Mouse (Mus musculus) heart, embryonic 12.5 days (tissue): ENCODE data around the gene Map2k2. TPM values are rescaled to one million over a fixed set of nuclear protein-coding genes. Genes with fewer than 3 reads are reported as not detected.

Experiments used
- ATAC-seq: fragments of 200-750 bp; cut with Nextera tagmentation; 2 replicates; pipeline ENCODE4 v1.8.0; 2017; ENCODE audit warnings: moderate TSS enrichment, moderate library complexity; ENCODE audit not compliant: insufficient number of reproducible peaks, low FRiP score
- H3K27ac ChIP-seq: fragments of 300-500 bp; sonication (generic); 2 replicates; pipeline ENCODE4 v1.5.1; 2016; ENCODE audit warnings: mild to moderate bottlenecking, moderate library complexity; ENCODE audit not compliant: poor library complexity, severe bottlenecking
- H3K27me3 ChIP-seq: fragments of 300-500 bp; sonication (generic); replicated peaks from 2 replicates; pipeline ENCODE4 v1.6.1; 2016; ENCODE audit warnings: mild to moderate bottlenecking, moderate library complexity
- H3K36me3 ChIP-seq: fragments of 300-500 bp; sonication (generic); 2 replicates; pipeline ENCODE4 v1.6.1; 2016; ENCODE audit warnings: mild to moderate bottlenecking, moderate library complexity
- H3K4me1 ChIP-seq: fragments of 300-500 bp; sonication (generic); replicated peaks from 2 replicates; pipeline ENCODE4 v1.6.1; 2016; ENCODE audit warnings: mild to moderate bottlenecking
- H3K4me2 ChIP-seq: fragments of 300-500 bp; sonication (generic); 2 replicates; pipeline ENCODE4 v1.6.1; 2016; ENCODE audit warnings: mild to moderate bottlenecking, moderate library complexity
- H3K4me3 ChIP-seq: fragments of 300-500 bp; sonication (generic); 2 replicates; pipeline ENCODE4 v1.5.1; 2016; ENCODE audit warnings: mild to moderate bottlenecking
- H3K9ac ChIP-seq: fragments of 300-500 bp; sonication (generic); 2 replicates; pipeline ENCODE4 v1.6.1; 2016; ENCODE audit warnings: mild to moderate bottlenecking, moderate library complexity
- H3K9me3 ChIP-seq: fragments of 300-500 bp; sonication (generic); replicated peaks from 2 replicates; pipeline ENCODE4 v1.6.1; 2016; ENCODE audit warnings: mild to moderate bottlenecking, moderate library complexity
- WGBS: fragments of 180-500 bp; shearing (Covaris S2); methylation state at CpG from one replicate; pipeline ENCODE4 v1.1.7; 2016; 5-methylcytosine and 5-hydroxymethylcytosine counted together
- polyA plus RNA-seq: library from polyadenylated mRNA; unstranded; fragments of >200 nt; fragmentation: Nextera tagmentation; extraction: Ambion mirVana; gene quantifications from 2 replicates; pipeline ENCODE4 v1.2.1, GENCODE M21; 2016

Map2k2 gene
- polyA plus RNA-seq, 1 experiment from 2014 or later = 161 TPM

DNA sequence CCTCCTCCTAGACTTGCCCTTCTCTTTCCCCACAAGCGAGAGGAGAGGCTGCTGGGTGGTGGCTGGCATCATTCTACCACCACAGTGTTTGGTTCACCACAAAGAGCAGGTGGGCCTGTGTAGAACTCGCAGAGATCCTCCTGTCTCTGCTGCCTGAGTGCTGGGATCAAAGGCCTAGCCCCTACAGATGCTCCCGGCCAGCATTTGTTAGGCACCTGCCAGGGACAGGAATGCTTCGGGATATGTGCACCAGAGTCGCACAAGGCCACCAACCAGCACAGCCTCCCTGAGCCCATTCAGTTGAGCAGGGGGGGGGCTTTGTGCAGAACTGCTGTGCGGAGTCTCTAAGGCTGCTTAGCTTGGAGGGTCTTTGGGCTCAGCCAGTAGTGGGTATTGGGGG lies 39.6 kb downstream of the Map2k2 start:
- WGBS = 90% methylated on average over 6 of the region's 6 CpGs
- Histone ChIP-seq H3K9ac (peak overlapping the region; percentile 6; the same call in 1 of the 2 replicates), H3K9me3 (no peaks in the 10 kb centered on the region), H3K4me1 (peaks cover 58% of the 10 kb centered on the region), H3K27ac (no peak overlapping the region), H3K27me3 (no peaks in the 10 kb centered on the region), H3K36me3 (peaks cover 78% of the 10 kb centered on the region), H3K4me3 (no peak overlapping the region), H3K4me2 (no peak overlapping the region)
- no peak for ATAC-seq

GRCm38 (mm10) chr10:81145778-81146177 lies 40.1 kb downstream of the Map2k2 start:
- ATAC-seq = no peak
- H3K9ac ChIP-seq = no peak overlapping the region
- no peak overlapping the region for H3K27ac ChIP-seq

DNA sequence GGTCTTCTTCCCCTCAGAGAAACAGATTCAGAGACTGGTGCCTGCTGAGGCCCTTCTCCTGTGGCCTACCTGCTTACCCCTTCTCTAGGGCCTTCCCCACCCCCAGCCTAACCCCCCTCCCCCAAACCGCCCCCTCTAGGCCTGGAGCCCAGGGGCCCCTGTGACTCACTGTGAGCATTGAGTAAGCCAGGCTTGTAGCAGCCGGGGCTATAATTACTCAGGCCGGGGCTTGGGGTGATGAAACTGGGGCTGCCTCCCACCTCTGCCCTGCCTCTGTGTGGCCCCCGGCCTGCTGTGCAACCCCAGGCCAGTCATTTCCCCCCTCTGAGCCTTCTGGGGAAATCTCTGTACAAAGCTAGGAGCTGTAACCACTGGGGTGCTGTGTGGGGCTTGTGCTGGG lies 40.6 kb downstream of the Map2k2 start:
- Histone ChIP-seq H3K27ac (no peak overlapping the region), H3K27me3 (no peaks in the 10 kb centered on the region), H3K4me2 (0 out of 2 replicates have a peak overlapping the region, but pooled peaks have one; percentile 3), H3K9ac (no peak overlapping the region), H3K9me3 (no peaks in the 10 kb centered on the region), H3K4me1 (peaks cover 48% of the 10 kb centered on the region), H3K4me3 (no peak overlapping the region), H3K36me3 (peaks cover 81% of the 10 kb centered on the region)
- WGBS = 85% methylated on average over 4 of the region's 4 CpGs
- no peak for ATAC-seq

More at GRCm38 (mm10) chr10:81145778-81146177, 40.1 kb downstream of the Map2k2 start:
- Histone ChIP-seq H3K4me2 (no peak overlapping the region), H3K36me3 (peaks cover 81% of the 10 kb centered on the region), H3K9me3 (no peaks in the 10 kb centered on the region), H3K4me3 (no peak overlapping the region), H3K4me1 (peaks cover 53% of the 10 kb centered on the region), H3K27me3 (no peaks in the 10 kb centered on the region)
- WGBS = 84% methylated on average over 7 of the region's 7 CpGs

DNA sequence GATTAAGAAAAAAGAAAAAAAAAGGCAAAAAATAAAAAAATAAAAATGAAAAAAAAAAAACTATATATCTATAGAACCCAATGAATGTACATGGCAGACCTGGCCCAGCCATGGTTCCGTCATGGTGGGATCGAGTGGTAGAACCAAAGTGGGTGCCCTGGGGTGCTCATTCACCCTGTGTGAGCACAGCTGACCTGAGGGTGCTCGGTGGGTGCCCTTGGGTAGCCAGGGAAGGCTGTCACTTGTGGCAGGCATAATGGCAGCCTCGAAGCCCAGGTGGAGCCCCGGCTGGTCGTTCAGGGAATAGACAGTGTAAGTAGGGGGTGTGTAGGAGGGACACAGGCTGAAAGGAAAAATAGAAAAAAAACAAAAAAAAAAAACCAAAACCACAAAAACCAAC lies 45.5 kb downstream of the Map2k2 start:
- Histone ChIP-seq H3K36me3 (peaks cover 86% of the 10 kb centered on the region), H3K27me3 (no peaks in the 10 kb centered on the region), H3K4me1 (peaks cover 34% of the 10 kb centered on the region), H3K4me2 (no peak overlapping the region), H3K27ac (no peak overlapping the region), H3K9ac (no peak overlapping the region), H3K9me3 (no peaks in the 10 kb centered on the region), H3K4me3 (no peak overlapping the region)
- WGBS = 68% methylated on average over 6 of the region's 6 CpGs
- ATAC-seq = no peak

GRCm38 (mm10) chr10:81152609-81153008 lies 46.9 kb downstream of the Map2k2 start:
- no peaks in the 10 kb centered on the region for H3K9me3 ChIP-seq
- H3K4me1 ChIP-seq = peaks cover 29% of the 10 kb centered on the region
- no peak overlapping the region for H3K4me3 ChIP-seq
- peak overlapping the region; percentile 54; the same call in 1 of the 2 replicates for H3K9ac ChIP-seq
- H3K36me3 ChIP-seq = peaks cover 86% of the 10 kb centered on the region
- H3K4me2 ChIP-seq = no peak overlapping the region
- peak overlapping the region; percentile 81 for H3K27ac ChIP-seq
- ATAC-seq = peak; percentile 26
- H3K27me3 ChIP-seq = no peaks in the 10 kb centered on the region
- WGBS = 56% methylated on average over 12 of the region's 12 CpGs

GRCm38 (mm10) chr10:81154313-81154712 lies 48.6 kb downstream of the Map2k2 start:
- no peak for ATAC-seq
- peaks cover 83% of the 10 kb centered on the region for H3K36me3 ChIP-seq
- H3K4me2 ChIP-seq = no peak overlapping the region
- no peak overlapping the region for H3K4me3 ChIP-seq
- H3K9ac ChIP-seq = no peak overlapping the region
- H3K27me3 ChIP-seq = no peaks in the 10 kb centered on the region
- 84% methylated on average over 12 of the region's 12 CpGs for WGBS
- H3K4me1 ChIP-seq = peaks cover 29% of the 10 kb centered on the region
- H3K27ac ChIP-seq = no peak overlapping the region
- H3K9me3 ChIP-seq = no peaks in the 10 kb centered on the region

GRCm38 (mm10) chr10:81154736-81155135 lies 49.0 kb downstream of the Map2k2 start:
- no peak overlapping the region for H3K4me3 ChIP-seq
- peak overlapping the region; percentile 6; the same call in 1 of the 2 replicates for H3K27ac ChIP-seq
- no peak overlapping the region for H3K4me2 ChIP-seq
- peaks cover 27% of the 10 kb centered on the region for H3K4me1 ChIP-seq
- no peaks in the 10 kb centered on the region for H3K9me3 ChIP-seq
- peaks cover 80% of the 10 kb centered on the region for H3K36me3 ChIP-seq
- no peaks in the 10 kb centered on the region for H3K27me3 ChIP-seq
- 0 out of 2 replicates have a peak overlapping the region, but pooled peaks have one; percentile 14 for H3K9ac ChIP-seq
- WGBS = 82% methylated on average over 6 of the region's 6 CpGs
- ATAC-seq = no peak

DNA sequence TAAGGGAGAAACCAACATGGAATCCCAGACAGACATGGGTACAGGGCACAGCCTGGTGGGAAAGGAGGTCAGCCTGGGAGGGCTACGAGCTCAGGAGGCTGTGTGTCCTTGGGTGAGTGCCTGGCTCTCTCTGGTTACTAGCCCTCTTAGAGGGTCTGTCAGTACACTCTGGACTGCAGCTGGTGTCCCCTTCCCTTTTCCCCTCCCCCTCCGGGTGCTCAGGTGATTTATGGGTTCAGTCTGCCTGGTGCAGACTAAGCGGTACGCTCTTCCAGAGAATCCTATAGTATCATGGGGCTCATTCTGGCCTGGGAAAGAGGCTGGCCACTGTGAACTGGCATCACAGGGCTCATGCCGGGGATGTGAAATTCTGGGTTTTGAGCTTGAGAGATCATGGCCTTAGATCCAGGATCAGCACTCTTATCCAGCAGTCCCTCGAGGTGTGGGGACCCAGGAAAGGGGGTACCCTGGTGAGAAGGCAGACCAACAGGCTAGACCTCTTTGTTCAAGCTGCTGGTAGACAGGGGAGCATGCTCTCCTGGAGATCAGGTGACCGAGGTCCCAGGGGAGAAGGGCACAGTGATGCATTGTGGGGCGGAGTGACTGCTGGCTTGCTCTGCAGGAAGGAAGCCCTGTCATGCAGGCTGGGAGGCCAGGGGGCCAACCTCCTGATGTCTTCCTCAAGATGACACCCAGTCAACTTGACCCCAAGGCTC lies 56.0 kb downstream of the Map2k2 start:
- no peak overlapping the region for H3K4me2 ChIP-seq
- no peaks in the 10 kb centered on the region for H3K27me3 ChIP-seq
- peaks cover 72% of the 10 kb centered on the region for H3K36me3 ChIP-seq
- no peak overlapping the region for H3K27ac ChIP-seq
- no peak overlapping the region for H3K4me3 ChIP-seq
- peaks cover 14% of the 10 kb centered on the region for H3K4me1 ChIP-seq
- 87% methylated on average over 8 of the region's 8 CpGs for WGBS
- no peaks in the 10 kb centered on the region for H3K9me3 ChIP-seq
- ATAC-seq = no peak
- H3K9ac ChIP-seq = no peak overlapping the region

DNA sequence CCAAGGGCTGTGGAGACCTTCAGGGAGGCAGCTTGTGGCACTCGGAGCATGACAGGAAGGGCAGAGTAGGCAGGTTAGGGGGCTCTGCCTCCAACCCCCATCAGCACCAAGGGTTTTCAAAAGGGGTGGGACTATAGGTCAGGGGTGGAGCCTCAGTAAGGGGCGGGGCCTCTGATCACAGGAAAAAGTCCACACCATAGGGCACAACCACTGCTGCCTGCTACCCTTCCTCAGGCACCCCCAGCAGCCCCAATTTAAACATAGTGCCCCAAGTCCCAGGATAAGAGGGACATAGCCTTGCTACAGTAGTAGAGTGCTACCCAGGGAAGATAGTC lies 56.6 kb downstream of the Map2k2 start:
- Histone ChIP-seq H3K4me2 (no peak overlapping the region), H3K36me3 (peaks cover 67% of the 10 kb centered on the region), H3K9ac (no peak overlapping the region), H3K4me3 (no peak overlapping the region), H3K27me3 (no peaks in the 10 kb centered on the region), H3K9me3 (no peaks in the 10 kb centered on the region), H3K4me1 (peaks cover 18% of the 10 kb centered on the region), H3K27ac (no peak overlapping the region)
- WGBS = 65% methylated on average over 2 of the region's 2 CpGs
- ATAC-seq = no peak

DNA sequence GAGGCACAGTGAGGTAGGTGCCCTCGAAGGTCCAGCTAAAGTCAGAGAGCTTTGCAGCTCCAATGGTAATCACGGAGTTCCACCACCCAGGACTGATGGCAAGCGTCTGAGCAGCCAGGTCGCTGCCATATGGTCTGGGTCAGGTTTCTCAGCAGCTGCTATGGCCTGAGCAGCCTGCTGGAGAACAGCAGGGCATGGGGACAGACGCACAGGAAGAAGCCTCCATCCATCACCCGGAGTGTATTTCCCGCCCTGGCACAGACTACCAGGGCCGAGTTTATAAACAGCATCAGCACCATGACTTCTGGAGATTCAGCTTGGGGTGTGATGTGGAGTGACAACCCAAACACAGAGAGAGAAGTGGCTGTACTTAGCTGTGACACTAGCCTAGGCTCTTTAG lies 59.4 kb downstream of the Map2k2 start:
- Histone ChIP-seq H3K9me3 (no peaks in the 10 kb centered on the region), H3K4me2 (no peak overlapping the region), H3K4me1 (peaks cover 24% of the 10 kb centered on the region), H3K4me3 (no peak overlapping the region), H3K9ac (no peak overlapping the region), H3K36me3 (peaks cover 45% of the 10 kb centered on the region), H3K27ac (no peak overlapping the region), H3K27me3 (no peaks in the 10 kb centered on the region)
- no peak for ATAC-seq
- WGBS = 82% methylated on average over 8 of the region's 8 CpGs

GRCm38 (mm10) chr10:81167200-81168086 lies 61.7 kb downstream of the Map2k2 start, which contains the start of gene Pias4:
Pias4 (minus strand) TSS chr10:81167923.
- Histone ChIP-seq H3K4me1 (peaks cover 18% of the 10 kb centered on the region), H3K9me3 (no peaks in the 10 kb centered on the region), H3K9ac (peak within 1 kb of the TSS; percentile 92), H3K4me3 (peak within 1 kb of the TSS; percentile 89), H3K4me2 (peak within 1 kb of the TSS; percentile 90), H3K27me3 (no peaks in the 10 kb centered on the region), H3K36me3 (peaks cover 22% of the 10 kb centered on the region), H3K27ac (peak within 1 kb of the TSS; percentile 69)
- ATAC-seq = peak; percentile 94
- under 1% methylated on average over 54 of the region's 64 CpGs for WGBS
